ENCODE assay signal across 12 mouse cellular contexts in the genomic region with DNA sequence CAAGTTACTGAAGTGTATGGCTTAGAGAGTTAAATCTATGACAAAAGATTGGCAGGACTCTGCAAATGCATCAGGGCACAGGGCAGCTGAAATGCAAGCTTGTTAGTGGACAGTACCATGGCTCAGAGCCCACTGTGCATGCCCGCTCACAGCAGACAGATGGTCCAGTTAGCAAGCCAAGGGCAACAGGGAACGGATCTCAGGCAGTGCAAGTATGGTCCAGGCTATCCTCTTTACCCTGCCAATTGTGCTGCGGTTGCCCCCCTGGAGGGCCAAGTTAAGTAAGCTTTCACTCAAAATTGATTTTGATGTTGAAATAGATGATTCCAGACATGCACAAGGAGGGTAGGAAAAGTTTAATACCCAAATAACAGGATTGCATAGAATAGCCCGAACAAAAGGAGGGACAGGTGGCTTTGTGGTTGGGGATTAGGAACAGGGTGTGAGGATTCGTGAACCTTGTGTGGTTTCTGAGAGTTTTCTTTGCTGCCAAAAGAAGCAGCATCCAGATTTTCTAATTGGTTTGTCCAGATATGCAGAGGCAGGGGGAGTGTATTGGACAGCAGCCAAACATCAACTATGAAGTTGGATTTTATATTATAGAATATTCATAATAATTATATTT.
A peak's percentile ranks its signal among the peaks of the same experiment; 100 is the strongest.
DNase-seq lines count a peak whose midpoint lies in the region; ATAC-seq lines count a peak whose summit lies in the region.
"Had no signal": no experiment of that assay in that cellular context is flagged by ENCODE, and none has a peak within 500 bp of the region (broad histone marks: within the 10 kb centered on the region; RNA-seq: fewer than 3 reads in every experiment).

No protein-coding gene starts in this region.

- H3K9me3 ChIP-seq in embryonic facial prominence, embryonic 15.5 days (replicated peaks): no peaks in the 10 kb centered on the region
- H3K9me3 ChIP-seq in midbrain, embryonic 14.5 days (ENCODE audit: control insufficient read depth, low read length): no peaks in the 10 kb centered on the region

- ATAC-seq in embryonic facial prominence, embryonic 15.5 days (ENCODE audit: insufficient number of reproducible peaks, low FRiP score, low TSS enrichment, low read depth): peak; percentile 34; the same call in 1 of the 2 replicates
- peak; percentile 76; the same call in 1 of the 2 replicates for ATAC-seq in midbrain, embryonic 14.5 days (ENCODE audit: low FRiP score, low TSS enrichment)
- ATAC-seq: inflammation-experienced regulatory T-cells, adult 6 months had no signal

- peak; percentile 6 for DNase-seq in gastrocnemius, postnatal 14 days
- no peak for DNase-seq in gastrocnemius, adult 18-20 months (ENCODE audit: low spot score)
- peak; percentile 87 to 90 for DNase-seq in cerebellum, adult 18-20 months
- peak; percentile 49 for DNase-seq in midbrain, embryonic 14.5 days
- DNase-seq in kidney, adult 8-10 months: no peak
- no peak for DNase-seq in heart, adult 9 months (ENCODE audit: low spot score in 2 of 2)
- DNase-seq in testis, postnatal 10 days (ENCODE audit: low spot score): no peak
- DNase-seq: B cell, adult 2 months; heart, adult 2 months; lung, postnatal 10 days had no signal

- intact Hi-C loops in gastrocnemius, postnatal 14 days (cut with DNase I; ENCODE audit: low total_unique reads): no loop called here

- H3K27ac ChIP-seq in embryonic facial prominence, embryonic 15.5 days (replicated peaks): no peak overlapping the region
- H3K27ac ChIP-seq in midbrain, embryonic 14.5 days (replicated peaks; ENCODE audit: low read depth, low read length): no peak overlapping the region
- H3K27ac ChIP-seq: heart, adult 2 months had no signal

- H3K4me2 ChIP-seq in embryonic facial prominence, embryonic 15.5 days (replicated peaks): no peak overlapping the region
- H3K4me2 ChIP-seq in midbrain, embryonic 14.5 days (ENCODE audit: low read length): no peak overlapping the region

- H3K36me3 ChIP-seq in embryonic facial prominence, embryonic 15.5 days: no peaks in the 10 kb centered on the region
- H3K36me3 ChIP-seq in midbrain, embryonic 14.5 days (ENCODE audit: control insufficient read depth, insufficient read depth, low read length): no peaks in the 10 kb centered on the region

- H3K4me1 ChIP-seq in embryonic facial prominence, embryonic 15.5 days: peaks cover 6% of the 10 kb centered on the region
- no peaks in the 10 kb centered on the region for H3K4me1 ChIP-seq in midbrain, embryonic 14.5 days (ENCODE audit: control insufficient read depth, insufficient read depth, low read length)

- no peak overlapping the region for H3K9ac ChIP-seq in embryonic facial prominence, embryonic 15.5 days
- no peak overlapping the region for H3K9ac ChIP-seq in midbrain, embryonic 14.5 days (replicated peaks; ENCODE audit: low read length)

- no peak overlapping the region for H3K4me3 ChIP-seq in embryonic facial prominence, embryonic 15.5 days (replicated peaks)
- H3K4me3 ChIP-seq in midbrain, embryonic 14.5 days (replicated peaks; ENCODE audit: low read depth, low read length): no peak overlapping the region
- H3K4me3 ChIP-seq: heart, adult 2 months had no signal

- H3K27me3 ChIP-seq in embryonic facial prominence, embryonic 15.5 days: no peaks in the 10 kb centered on the region
- no peaks in the 10 kb centered on the region for H3K27me3 ChIP-seq in midbrain, embryonic 14.5 days (ENCODE audit: control insufficient read depth, insufficient read depth, low read length)

- WGBS in embryonic facial prominence, embryonic 15.5 days: 29% methylated on average over 5 of the region's 5 CpGs
- WGBS in midbrain, embryonic 14.5 days: 18% methylated on average over 5 of the region's 5 CpGs

Comparison
In these comparisons a context has a peak if more than half of its experiments do, and no peak if none do; other contexts are left out.
1. DNase-seq: peak in gastrocnemius, postnatal 14 days (single experiment), cerebellum, adult 18-20 months (2 of 2) and midbrain, embryonic 14.5 days (single experiment); none in gastrocnemius, adult 18-20 months (single experiment), kidney, adult 8-10 months (0 of 2), heart, adult 9 months (0 of 2) and testis, postnatal 10 days (single experiment).